Mouse (Mus musculus) midbrain, embryonic 12.5 days (tissue): ENCODE measurements around the gene Gm17087. TPM values are rescaled to one million over a fixed set of nuclear protein-coding genes. Genes with fewer than 3 reads are reported as not detected.

ENCODE experiments used
- ATAC-seq: fragments of 200-750 bp; cut with Nextera tagmentation; 2 replicates; pipeline ENCODE4 v1.8.0; 2017; ENCODE audit warnings: low read depth, moderate TSS enrichment, moderate library complexity; ENCODE audit not compliant: low FRiP score
- H3K27ac ChIP-seq: fragments of 300-500 bp; sonication (generic); replicated peaks from 2 replicates; pipeline ENCODE4 v1.5.1; 2016; ENCODE audit warnings: mild to moderate bottlenecking
- H3K27me3 ChIP-seq: fragments of 300-500 bp; sonication (generic); 2 replicates; pipeline ENCODE4 v1.6.1; 2016; ENCODE audit warnings: mild to moderate bottlenecking
- H3K36me3 ChIP-seq: fragments of 300-500 bp; sonication (generic); 2 replicates; pipeline ENCODE4 v1.6.1; 2016
- H3K4me1 ChIP-seq: fragments of 300-500 bp; sonication (generic); 2 replicates; pipeline ENCODE4 v1.6.1; 2016
- H3K4me2 ChIP-seq: fragments of 300-500 bp; sonication (generic); replicated peaks from 2 replicates; pipeline ENCODE4 v1.6.1; 2016; ENCODE audit warnings: mild to moderate bottlenecking, moderate library complexity
- H3K4me3 ChIP-seq: fragments of 300-500 bp; sonication (generic); 2 replicates; pipeline ENCODE4 v1.5.1; 2016; ENCODE audit warnings: mild to moderate bottlenecking
- H3K9ac ChIP-seq: fragments of 300-500 bp; sonication (generic); replicated peaks from 2 replicates; pipeline ENCODE4 v1.6.1; 2016; ENCODE audit warnings: mild to moderate bottlenecking, moderate library complexity
- H3K9me3 ChIP-seq: fragments of 300-500 bp; sonication (generic); 2 replicates; pipeline ENCODE4 v1.6.1; 2016; ENCODE audit warnings: mild to moderate bottlenecking
- WGBS: fragments of 180-500 bp; shearing (Covaris S2); methylation state at CpG from one replicate; pipeline ENCODE4 v1.1.7; 2016; 5-methylcytosine and 5-hydroxymethylcytosine counted together
- polyA plus RNA-seq: library from polyadenylated mRNA; unstranded; fragments of >200 nt; fragmentation: Nextera tagmentation; extraction: Ambion mirVana; gene quantifications from 2 replicates; pipeline ENCODE4 v1.2.1, GENCODE M21; 2016

The Gm17087 gene
- polyA plus RNA-seq, 1 experiment from 2014 or later, result not detected

GRCm38 (mm10) chr17:8562101-8562885, 4.5 kb downstream of the Gm17087 start:
- no peaks in the 10 kb centered on the region for H3K36me3 ChIP-seq
- no peak for ATAC-seq
- H3K4me3 ChIP-seq, result no peak overlapping the region
- H3K9ac ChIP-seq, result no peak overlapping the region
- H3K9me3 ChIP-seq, result no peaks in the 10 kb centered on the region
- WGBS, result 81% methylated on average over 14 of the region's 14 CpGs
- no peak overlapping the region for H3K4me2 ChIP-seq
- no peaks in the 10 kb centered on the region for H3K4me1 ChIP-seq
- no peak overlapping the region for H3K27ac ChIP-seq
- no peaks in the 10 kb centered on the region for H3K27me3 ChIP-seq

DNA sequence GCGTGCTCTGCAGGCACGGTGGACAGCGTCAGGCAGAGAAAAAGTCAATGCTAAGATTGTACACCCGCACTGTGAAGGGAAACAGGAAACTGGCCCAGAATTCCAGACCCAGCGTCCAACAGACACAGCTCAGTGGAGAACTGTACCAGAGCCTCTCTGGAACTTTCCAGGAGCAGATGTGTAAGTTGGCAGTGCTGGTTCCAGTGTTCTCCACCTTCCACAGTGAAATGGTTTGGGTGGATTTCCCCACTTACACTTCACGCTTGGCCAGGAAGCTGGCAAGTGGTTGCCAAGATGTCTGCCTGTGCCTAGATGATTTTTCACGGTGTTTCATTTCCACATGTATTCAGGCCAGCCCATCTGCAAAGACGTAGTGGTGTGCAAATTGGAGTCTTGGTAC, 8.8 kb downstream of the Gm17087 start:
- Histone ChIP-seq H3K9ac (no peak overlapping the region), H3K36me3 (no peaks in the 10 kb centered on the region), H3K9me3 (no peaks in the 10 kb centered on the region), H3K27me3 (no peaks in the 10 kb centered on the region), H3K4me3 (no peak overlapping the region), H3K27ac (no peak overlapping the region), H3K4me1 (no peaks in the 10 kb centered on the region), H3K4me2 (no peak overlapping the region)
- WGBS, result 90% methylated on average over 8 of the region's 8 CpGs
- ATAC-seq, result no peak

- Histone ChIP-seq H3K4me1 (no peaks in the 10 kb centered on the region), H3K9me3 (no peaks in the 10 kb centered on the region), H3K27ac (no peak overlapping the region), H3K36me3 (no peaks in the 10 kb centered on the region), H3K9ac (no peak overlapping the region), H3K4me2 (no peak overlapping the region), H3K27me3 (no peaks in the 10 kb centered on the region), H3K4me3 (no peak overlapping the region)
- WGBS, result 88% methylated on average over 6 of the region's 6 CpGs
- no peak for ATAC-seq
Observed at GRCm38 (mm10) chr17:8556223-8556622, 10.5 kb downstream of the Gm17087 start.

GRCm38 (mm10) chr17:8555785-8556184, 11.0 kb downstream of the Gm17087 start:
- WGBS, result 88% methylated on average over 9 of the region's 9 CpGs
- no peak overlapping the region for H3K4me3 ChIP-seq

DNA sequence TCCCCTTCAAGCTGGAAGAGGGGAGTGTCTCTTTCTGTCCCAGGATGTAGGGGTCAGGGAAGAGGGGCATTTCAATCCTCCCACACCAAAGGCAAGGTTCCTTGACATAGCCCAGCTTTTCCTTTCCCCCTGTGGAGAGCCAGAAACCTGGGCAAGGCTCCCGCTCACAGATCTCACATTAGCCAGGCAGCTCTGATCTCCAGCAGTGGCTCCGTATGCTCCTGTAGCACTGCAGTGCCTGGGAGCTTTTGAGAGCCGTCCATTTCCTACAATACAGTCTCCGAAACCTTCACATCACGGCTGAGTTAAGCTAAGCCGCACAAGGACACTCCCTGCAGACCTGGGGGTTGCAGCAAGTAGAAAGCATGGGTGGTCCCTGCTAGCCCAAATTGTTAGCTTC, 12.5 kb downstream of the Gm17087 start:
- Histone ChIP-seq H3K27ac (no peak overlapping the region), H3K4me3 (no peak overlapping the region), H3K9me3 (no peaks in the 10 kb centered on the region), H3K27me3 (no peaks in the 10 kb centered on the region), H3K36me3 (no peaks in the 10 kb centered on the region), H3K9ac (no peak overlapping the region), H3K4me1 (no peaks in the 10 kb centered on the region), H3K4me2 (no peak overlapping the region)
- no peak for ATAC-seq
- WGBS, result 74% methylated on average over 6 of the region's 6 CpGs

More at GRCm38 (mm10) chr17:8555785-8556184, 11.0 kb downstream of the Gm17087 start:
- Histone ChIP-seq H3K27me3 (no peaks in the 10 kb centered on the region), H3K27ac (no peak overlapping the region), H3K4me1 (no peaks in the 10 kb centered on the region), H3K9ac (no peak overlapping the region), H3K9me3 (no peaks in the 10 kb centered on the region), H3K4me2 (no peak overlapping the region), H3K36me3 (no peaks in the 10 kb centered on the region)
- no peak for ATAC-seq

DNA sequence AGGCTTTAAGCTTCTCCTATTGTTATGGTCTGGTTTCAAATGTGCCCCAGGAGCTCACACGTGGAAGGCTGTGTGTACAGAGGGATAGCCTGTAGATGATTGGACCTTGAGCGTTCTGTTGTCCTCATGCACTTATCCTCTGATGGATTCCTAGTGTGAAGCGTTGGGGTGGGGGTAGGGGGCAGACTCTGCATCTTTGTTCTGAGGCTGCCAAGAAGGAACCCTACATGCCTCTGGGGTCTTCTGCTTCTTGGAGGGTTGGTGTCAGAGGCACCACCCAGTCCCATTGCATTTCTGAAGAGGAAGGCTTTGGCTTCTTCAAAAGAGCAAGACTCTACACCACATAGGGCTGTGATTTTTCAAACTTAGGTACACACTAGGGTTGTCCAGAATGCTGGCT, 13.1 kb downstream of the Gm17087 start:
- Histone ChIP-seq H3K4me2 (no peak overlapping the region), H3K36me3 (no peaks in the 10 kb centered on the region), H3K4me1 (no peaks in the 10 kb centered on the region), H3K4me3 (no peak overlapping the region), H3K27me3 (no peaks in the 10 kb centered on the region), H3K9ac (no peak overlapping the region), H3K9me3 (no peaks in the 10 kb centered on the region), H3K27ac (no peak overlapping the region)
- no peak for ATAC-seq
- WGBS, result 65% methylated on average over 3 of the region's 3 CpGs

DNA sequence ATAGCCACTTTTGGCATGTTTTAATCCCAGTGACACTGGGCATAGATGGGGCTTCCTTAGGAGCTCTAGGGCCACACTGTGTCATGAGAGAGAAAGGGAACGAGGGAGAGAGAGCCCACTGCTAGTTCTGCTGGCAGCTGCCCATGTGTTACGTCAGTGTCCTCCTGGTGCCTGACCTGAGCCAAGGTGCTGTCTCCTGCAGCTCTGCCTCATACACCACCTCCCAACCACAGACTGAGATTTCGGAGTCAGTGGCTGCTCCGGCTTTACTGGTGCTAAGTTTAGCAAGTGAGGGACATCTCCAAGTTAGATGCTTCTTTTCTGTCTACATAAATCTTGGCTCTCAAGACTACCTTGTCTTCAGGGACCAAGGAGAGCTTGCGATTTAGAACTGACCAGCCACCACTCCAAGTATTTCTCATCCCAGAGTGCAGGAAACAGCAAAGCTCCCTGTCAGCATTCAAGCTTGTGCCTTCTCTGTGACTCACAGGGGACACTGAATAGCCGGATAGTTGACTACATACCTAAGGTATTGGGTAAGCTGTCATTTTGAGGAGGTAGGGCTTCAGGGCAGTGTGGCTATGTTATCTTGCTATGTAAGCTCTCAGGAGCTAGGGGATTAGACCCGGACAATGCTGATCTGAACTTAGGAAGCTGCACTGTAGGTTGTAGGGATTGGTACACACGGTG, 14.3 kb downstream of the Gm17087 start:
- Histone ChIP-seq H3K9ac (no peak overlapping the region), H3K4me2 (no peak overlapping the region), H3K27me3 (no peaks in the 10 kb centered on the region), H3K9me3 (no peaks in the 10 kb centered on the region), H3K4me3 (no peak overlapping the region), H3K4me1 (no peaks in the 10 kb centered on the region), H3K27ac (no peak overlapping the region), H3K36me3 (no peaks in the 10 kb centered on the region)
- WGBS, result 86% methylated on average over 8 of the region's 8 CpGs
- ATAC-seq, result no peak

DNA sequence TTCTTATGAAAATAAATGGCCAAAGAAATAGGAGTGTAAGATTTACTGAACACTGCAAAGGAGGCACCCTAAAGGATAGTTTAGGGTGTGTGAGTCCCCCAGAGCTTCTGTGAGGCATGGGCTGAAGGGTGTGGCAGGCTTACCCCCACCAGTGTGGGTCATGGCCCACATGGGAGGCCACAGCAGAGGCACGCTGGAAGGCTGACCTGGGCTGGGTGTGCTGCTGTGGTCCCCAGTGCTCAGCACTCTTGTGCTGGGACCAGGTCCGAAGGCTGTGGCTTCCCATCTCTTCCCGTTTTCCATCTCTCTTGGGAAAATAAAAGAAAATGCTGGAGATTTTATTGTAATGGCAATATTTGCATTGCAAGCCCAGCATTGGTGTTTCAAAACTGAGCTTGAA, 15.1 kb downstream of the Gm17087 start:
- no peak overlapping the region for H3K9ac ChIP-seq
- H3K9me3 ChIP-seq, result no peaks in the 10 kb centered on the region
- no peak overlapping the region for H3K4me3 ChIP-seq
- H3K27ac ChIP-seq, result no peak overlapping the region
- no peaks in the 10 kb centered on the region for H3K4me1 ChIP-seq
- WGBS, result 73% methylated on average over 3 of the region's 3 CpGs
- no peak overlapping the region for H3K4me2 ChIP-seq
- ATAC-seq, result no peak
- H3K27me3 ChIP-seq, result no peaks in the 10 kb centered on the region
- H3K36me3 ChIP-seq, result no peaks in the 10 kb centered on the region

DNA sequence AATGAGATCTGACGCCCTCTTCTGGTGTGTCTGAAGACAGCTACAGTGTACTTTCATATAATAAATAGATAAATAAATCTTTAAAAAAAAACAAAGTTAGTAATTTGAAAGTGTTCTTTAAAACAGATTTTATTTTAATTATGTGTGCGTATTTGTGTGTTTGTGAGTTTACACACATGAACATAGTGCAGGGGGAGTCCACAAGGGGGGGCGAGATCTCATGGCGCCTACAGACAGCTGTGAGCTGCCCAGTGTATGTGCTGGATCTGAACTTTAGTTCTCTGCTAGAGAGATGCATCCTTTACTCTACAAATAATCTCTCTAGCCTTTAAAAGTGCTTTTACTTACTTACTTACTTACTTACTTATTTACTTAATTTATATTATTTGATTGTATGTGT, 18.0 kb downstream of the Gm17087 start:
- no peak for ATAC-seq
- Histone ChIP-seq H3K9me3 (no peaks in the 10 kb centered on the region), H3K4me2 (no peak overlapping the region), H3K4me1 (no peaks in the 10 kb centered on the region), H3K36me3 (no peaks in the 10 kb centered on the region), H3K27ac (no peak overlapping the region), H3K4me3 (no peak overlapping the region), H3K9ac (no peak overlapping the region), H3K27me3 (no peaks in the 10 kb centered on the region)
- WGBS, result 91% methylated on average over 4 of the region's 4 CpGs

DNA sequence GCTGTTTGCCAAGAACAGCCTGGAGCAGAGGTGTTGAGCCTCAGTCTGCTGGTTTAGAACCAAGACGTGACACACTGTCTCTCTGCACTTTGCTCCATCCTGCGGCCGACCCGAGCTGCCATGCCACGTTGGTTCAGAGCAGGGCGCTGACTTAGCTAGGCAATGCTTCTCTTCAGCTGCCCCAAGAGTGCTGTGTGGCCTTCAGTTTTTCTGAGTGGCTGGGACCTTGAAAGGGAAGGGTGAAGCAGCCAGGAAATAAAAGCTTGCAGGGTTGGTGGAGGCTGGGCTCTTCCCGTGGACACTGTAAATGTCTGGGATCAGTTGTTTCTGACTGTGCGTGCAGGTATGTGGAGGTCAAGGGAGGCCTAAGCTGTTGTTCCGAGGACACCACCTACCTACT, 20.4 kb downstream of the Gm17087 start:
- 86% methylated on average over 9 of the region's 9 CpGs for WGBS
- Histone ChIP-seq H3K4me2 (no peak overlapping the region), H3K4me3 (no peak overlapping the region), H3K9me3 (no peaks in the 10 kb centered on the region), H3K36me3 (no peaks in the 10 kb centered on the region), H3K4me1 (no peaks in the 10 kb centered on the region), H3K27ac (no peak overlapping the region), H3K9ac (no peak overlapping the region), H3K27me3 (no peaks in the 10 kb centered on the region)
- no peak for ATAC-seq

DNA sequence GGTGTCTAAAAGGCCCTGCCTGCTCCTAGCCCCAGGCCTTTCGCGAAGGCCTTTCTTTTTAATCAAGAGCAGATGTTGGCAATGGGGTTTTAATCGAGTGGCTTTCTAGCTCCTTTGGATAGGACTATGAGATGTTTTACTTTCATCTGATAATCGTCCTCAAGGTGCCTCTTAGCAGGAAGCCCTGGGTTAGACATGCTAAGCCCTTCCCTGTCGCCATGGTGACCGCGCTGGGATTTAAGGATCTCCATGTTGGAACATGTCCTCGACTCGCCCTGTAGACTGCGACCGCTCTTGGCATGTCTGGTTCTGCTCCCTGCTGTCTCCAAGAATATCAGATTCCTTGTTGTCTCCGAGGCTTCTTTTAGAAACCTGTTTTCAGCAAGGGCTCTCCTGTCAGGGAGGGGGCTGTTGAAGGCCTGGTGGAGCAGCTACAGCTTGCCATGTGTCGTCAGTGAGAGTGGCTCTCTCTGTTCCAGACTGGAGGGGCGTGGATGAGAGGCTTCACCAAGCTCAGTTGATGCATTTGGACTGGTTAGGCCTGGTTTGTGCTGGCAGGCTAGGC, 24.7 kb downstream of the Gm17087 start:
- 67% methylated on average over 14 of the region's 14 CpGs for WGBS
- Histone ChIP-seq H3K4me3 (no peak overlapping the region), H3K27me3 (no peaks in the 10 kb centered on the region), H3K4me1 (no peaks in the 10 kb centered on the region), H3K27ac (no peak overlapping the region), H3K4me2 (no peak overlapping the region), H3K9ac (no peak overlapping the region), H3K9me3 (no peaks in the 10 kb centered on the region), H3K36me3 (no peaks in the 10 kb centered on the region)
- ATAC-seq, result no peak

- Histone ChIP-seq H3K4me2 (no peak overlapping the region), H3K4me1 (no peaks in the 10 kb centered on the region), H3K9ac (no peak overlapping the region), H3K9me3 (no peaks in the 10 kb centered on the region), H3K4me3 (no peak overlapping the region), H3K36me3 (no peaks in the 10 kb centered on the region), H3K27me3 (no peaks in the 10 kb centered on the region), H3K27ac (no peak overlapping the region)
- ATAC-seq, result no peak
- 78% methylated on average over 3 of the region's 3 CpGs for WGBS
Observed at GRCm38 (mm10) chr17:8538102-8538501, 28.6 kb downstream of the Gm17087 start.
